Mouse (Mus musculus) lung, postnatal 4 days (tissue): ENCODE results near the gene Egfl8.
A peak's percentile ranks its signal among the peaks of the same experiment; 100 is the strongest.

ENCODE experiments used
- DNase-seq, 2 experiments: peaks; one replicate each; pipeline ENCODE4 v3.0.0; 2021

Egfl8 gene

GRCm38 (mm10) chr17:34569919-34570318 lies 45.9 kb downstream of the Egfl8 start:
- DNase-seq = no peak

DNA sequence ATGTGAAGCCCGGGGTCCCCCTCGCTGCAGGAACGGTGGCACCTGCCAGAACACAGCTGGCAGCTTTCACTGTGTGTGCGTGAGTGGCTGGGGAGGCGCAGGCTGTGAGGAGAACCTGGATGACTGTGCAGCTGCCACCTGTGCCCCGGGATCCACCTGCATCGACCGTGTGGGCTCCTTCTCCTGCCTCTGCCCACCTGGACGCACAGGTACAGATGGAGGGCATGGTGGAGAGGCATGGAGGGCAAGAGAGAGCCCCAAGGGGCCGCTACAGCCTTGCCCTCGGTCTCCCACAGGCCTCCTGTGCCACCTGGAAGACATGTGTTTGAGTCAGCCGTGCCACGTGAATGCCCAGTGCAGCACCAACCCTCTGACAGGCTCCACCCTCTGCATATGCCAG lies 47.4 kb downstream of the Egfl8 start:
- no peak for DNase-seq

GRCm38 (mm10) chr17:34567311-34567710 lies 48.5 kb downstream of the Egfl8 start:
- no peak for DNase-seq

DNA sequence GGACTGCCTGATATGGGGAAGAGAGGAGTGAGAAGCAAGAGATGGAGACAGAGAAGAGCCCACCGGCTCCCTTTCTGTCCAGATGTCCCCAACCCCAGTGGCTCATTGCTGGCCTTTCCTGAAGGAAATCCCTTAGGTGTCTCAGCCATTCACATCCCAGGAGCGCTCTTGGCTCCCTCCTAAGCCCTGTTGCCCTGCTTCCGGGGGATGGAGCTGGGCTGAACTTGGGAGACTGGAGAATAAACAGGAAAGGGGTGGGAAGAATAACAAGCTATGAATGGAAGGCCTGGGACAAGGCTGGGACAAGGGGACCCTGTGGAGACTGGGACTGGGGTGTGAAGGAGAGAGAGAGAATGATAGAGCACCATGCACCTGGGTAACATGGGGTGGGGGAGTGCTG lies 51.0 kb downstream of the Egfl8 start:
- peak; percentile 67 to 83 for DNase-seq

DNA sequence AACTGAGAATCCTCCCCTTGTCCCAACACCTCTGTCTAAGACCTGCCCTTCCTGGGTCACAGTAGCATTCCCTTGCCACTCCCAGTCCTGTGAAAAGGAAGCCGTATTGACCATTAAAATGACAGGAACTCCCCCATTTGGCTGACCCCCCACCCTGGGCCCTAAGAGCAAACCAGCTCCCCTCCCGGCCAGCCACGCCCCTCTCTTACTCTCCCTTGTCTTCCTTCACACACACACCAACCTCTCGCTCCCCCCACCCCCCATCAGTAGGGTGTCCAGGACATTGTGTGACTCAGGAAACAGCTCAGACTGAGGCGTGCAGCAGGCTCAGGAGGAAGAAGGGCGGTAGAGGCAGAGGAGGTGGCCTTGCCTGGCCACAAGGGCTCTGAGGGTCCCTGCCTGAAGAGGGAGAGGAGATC lies 51.8 kb downstream of the Egfl8 start, which contains the start of gene Notch4:
Gene Notch4, plus strand, starts transcription at position 266 of the 419 bp plus-strand sequence.
- DNase-seq = peak; percentile 70 to 85

DNA sequence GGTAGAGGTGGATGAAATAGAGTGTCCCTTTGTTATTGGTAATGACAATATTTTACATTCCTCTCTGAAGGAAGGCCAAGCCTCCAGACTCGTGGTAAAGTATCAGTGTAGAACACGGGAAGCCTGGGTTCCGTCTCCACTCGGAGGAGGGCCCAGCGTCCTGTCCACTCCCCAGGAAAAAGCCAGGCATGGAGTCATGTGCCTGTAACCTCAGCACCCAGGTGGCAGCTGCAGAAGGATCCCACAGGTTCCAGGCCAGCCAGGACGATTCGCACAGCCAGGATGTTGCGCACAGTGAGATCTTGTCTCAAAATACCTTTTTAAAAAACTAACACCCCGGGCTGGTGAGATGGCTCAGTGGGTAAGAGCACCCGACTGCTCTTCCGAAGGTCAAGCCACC lies 52.4 kb downstream of the Egfl8 start:
- no peak for DNase-seq
